Comparison of ENCODE assay signal across 8 mouse cellular contexts in genomic region chr12:110695676-110696171, GRCm38 (mm10). TPM values are rescaled to one million over a fixed set of nuclear protein-coding genes. Genes with fewer than 3 reads are reported as not detected.
DNase-seq lines count a peak whose midpoint lies in the region; ATAC-seq and TF ChIP-seq lines count a peak whose summit lies in the region.

No protein-coding gene starts in this region.

- intact Hi-C loops in heart, adult 2 months (cut with DNase I) = no loop called here

- peaks cover 48% of the 10 kb centered on the region for H3K79me2 ChIP-seq in C2C12 (ENCODE audit: control insufficient read depth, insufficient read depth)
- H3K79me2 ChIP-seq in heart, adult 2 months (replicated peaks; ENCODE audit: control insufficient read depth, insufficient read depth, low read length) = peaks cover 2% of the 10 kb centered on the region; the same call in 1 of the 2 replicates

- H3K4me1 ChIP-seq in heart, adult 2 months (ENCODE audit: control insufficient read depth, insufficient read depth, low read length) = peaks cover 2% of the 10 kb centered on the region
- H3K4me1 ChIP-seq in kidney, embryonic 14.5 days (ENCODE audit: control insufficient read depth, insufficient read depth, low read length) = peaks cover 9% of the 10 kb centered on the region; the same call in 1 of the 2 replicates
- peaks cover 11% of the 10 kb centered on the region; the same call in 1 of the 2 replicates for H3K4me1 ChIP-seq in limb, embryonic 14.5 days (ENCODE audit: control insufficient read depth, insufficient read depth, low read length)
- peaks cover 24% of the 10 kb centered on the region for H3K4me1 ChIP-seq in midbrain, embryonic 13.5 days (replicated peaks)
- peaks cover 5% of the 10 kb centered on the region for H3K4me1 ChIP-seq in testis, adult 2 months (ENCODE audit: control insufficient read depth, insufficient read depth, low read length)

- peak overlapping the region; percentile 92 for H3ac ChIP-seq in C2C12 (ENCODE audit: control insufficient read depth, insufficient read length, low read depth)

- H3K9me3 ChIP-seq in kidney, embryonic 14.5 days (ENCODE audit: control insufficient read depth, low read length) = no peaks in the 10 kb centered on the region
- no peaks in the 10 kb centered on the region for H3K9me3 ChIP-seq in limb, embryonic 14.5 days (ENCODE audit: control insufficient read depth, low read length)
- H3K9me3 ChIP-seq in midbrain, embryonic 13.5 days = no peaks in the 10 kb centered on the region

- no peak for TF ChIP-seq CTCF in C2C12 (IDR thresholded peaks at IDR 0.05; ENCODE audit: control insufficient read depth, insufficient read depth, insufficient read length)
- no peak for TF ChIP-seq CTCF in heart, adult 2 months (IDR thresholded peaks at IDR 0.05)
- no peak for TF ChIP-seq CTCF in testis, adult 2 months (IDR thresholded peaks at IDR 0.05; ENCODE audit: control insufficient read depth, insufficient read depth, insufficient replicate concordance, low read depth, low read length)

- no peaks in the 10 kb centered on the region for H3K27me3 ChIP-seq in C2C12 (ENCODE audit: control insufficient read depth, insufficient read depth, insufficient read length)
- no peaks in the 10 kb centered on the region for H3K27me3 ChIP-seq in heart, adult 2 months (ENCODE audit: control insufficient read depth, insufficient read depth, low read length)
- H3K27me3 ChIP-seq in kidney, embryonic 14.5 days (ENCODE audit: control insufficient read depth, insufficient read depth, low read length) = no peaks in the 10 kb centered on the region
- H3K27me3 ChIP-seq in limb, embryonic 14.5 days (ENCODE audit: control insufficient read depth, insufficient read depth, low read length) = no peaks in the 10 kb centered on the region
- H3K27me3 ChIP-seq in midbrain, embryonic 13.5 days = no peaks in the 10 kb centered on the region
- H3K27me3 ChIP-seq in testis, adult 2 months (ENCODE audit: control insufficient read depth, insufficient read depth, low read length) = no peaks in the 10 kb centered on the region

- H3K27ac ChIP-seq in heart, adult 2 months = peak overlapping the region; percentile 100
- H3K27ac ChIP-seq in kidney, embryonic 14.5 days (ENCODE audit: low read depth, low read length) = peak overlapping the region; percentile 84
- H3K27ac ChIP-seq in limb, embryonic 14.5 days (replicated peaks; ENCODE audit: low read depth, low read length) = peak overlapping the region; percentile 90
- H3K27ac ChIP-seq in midbrain, embryonic 13.5 days = peak overlapping the region; percentile 98
- H3K27ac ChIP-seq in testis, adult 2 months (ENCODE audit: control insufficient read depth, insufficient read depth, low read depth, low read length) = peak overlapping the region; percentile 99

- H3K4me2 ChIP-seq in kidney, embryonic 14.5 days (replicated peaks; ENCODE audit: low read depth, low read length) = peak overlapping the region; percentile 48
- peak overlapping the region; percentile 63 for H3K4me2 ChIP-seq in limb, embryonic 14.5 days (replicated peaks; ENCODE audit: low read depth, low read length, severe bottlenecking)
- H3K4me2 ChIP-seq in midbrain, embryonic 13.5 days (replicated peaks) = peak overlapping the region; percentile 75

- WGBS in heart, adult 2 months = under 1% methylated on average over 49 of the region's 55 CpGs
- under 1% methylated on average over 50 of the region's 55 CpGs for WGBS in kidney, embryonic 14.5 days
- WGBS in limb, embryonic 14.5 days = under 1% methylated on average over 44 of the region's 55 CpGs
- under 1% methylated on average over 44 of the region's 55 CpGs for WGBS in midbrain, embryonic 13.5 days

- ATAC-seq in kidney, embryonic 14.5 days (ENCODE audit: low FRiP score, low TSS enrichment) = peak; percentile 61
- peak; percentile 54 for ATAC-seq in limb, embryonic 14.5 days (ENCODE audit: low FRiP score, low read depth)
- peak; percentile 81 for ATAC-seq in midbrain, embryonic 13.5 days

- no peak for TF ChIP-seq EP300 in heart, adult 2 months (IDR thresholded peaks at IDR 0.05; ENCODE audit: insufficient read depth, low read depth, low read length)

- H3K36me3 ChIP-seq in C2C12 (ENCODE audit: control insufficient read depth, insufficient read depth) = peaks cover 42% of the 10 kb centered on the region
- peaks cover 16% of the 10 kb centered on the region for H3K36me3 ChIP-seq in heart, adult 2 months (ENCODE audit: control insufficient read depth, insufficient read depth, low read length)
- peaks cover 27% of the 10 kb centered on the region for H3K36me3 ChIP-seq in kidney, embryonic 14.5 days (ENCODE audit: control insufficient read depth, insufficient read depth, low read length)
- peaks cover 27% of the 10 kb centered on the region for H3K36me3 ChIP-seq in limb, embryonic 14.5 days (ENCODE audit: control insufficient read depth, insufficient read depth, low read length)
- H3K36me3 ChIP-seq in midbrain, embryonic 13.5 days = peaks cover 28% of the 10 kb centered on the region
- peaks cover 9% of the 10 kb centered on the region for H3K36me3 ChIP-seq in testis, adult 2 months (ENCODE audit: control insufficient read depth, insufficient read depth, low read length)

- TF ChIP-seq POLR2A in heart, adult 2 months (IDR thresholded peaks at IDR 0.05; ENCODE audit: insufficient read depth, low read depth, low read length) = no peak
- no peak for TF ChIP-seq POLR2A in limb, embryonic 14.5 days (IDR thresholded peaks at IDR 0.05; ENCODE audit: borderline replicate concordance, extremely low read depth, insufficient read depth, insufficient read length)
- no peak; the same call in 1 of the 2 replicates for TF ChIP-seq POLR2A in testis, adult 2 months (IDR thresholded peaks at IDR 0.05; ENCODE audit: control insufficient read depth, low read depth, low read length)

- H3K9ac ChIP-seq in heart, adult 2 months (ENCODE audit: low read depth, low read length) = peak overlapping the region; percentile 100
- H3K9ac ChIP-seq in kidney, embryonic 14.5 days (ENCODE audit: low read depth, low read length) = peak overlapping the region; percentile 99
- peak overlapping the region; percentile 96 for H3K9ac ChIP-seq in limb, embryonic 14.5 days (ENCODE audit: low read depth, low read length, severe bottlenecking)
- H3K9ac ChIP-seq in midbrain, embryonic 13.5 days (replicated peaks) = peak overlapping the region; percentile 99

- DNase-seq in adrenal gland, adult 18-20 months (ENCODE audit: low spot score in 2 of 2) = peak; percentile 51 to 54
- peak; percentile 79 for DNase-seq in embryo, embryonic 11 days
- no peak for DNase-seq in heart, adult 2 months
- peak; percentile 41 for DNase-seq in limb, embryonic 14.5 days (ENCODE audit: low spot score)

- H3K4me3 ChIP-seq in C2C12 (ENCODE audit: insufficient read depth, poor library complexity, severe bottlenecking) = peak overlapping the region; percentile 97
- H3K4me3 ChIP-seq in heart, adult 2 months = peak overlapping the region; percentile 97
- H3K4me3 ChIP-seq in kidney, embryonic 14.5 days (ENCODE audit: low read length) = peak overlapping the region; percentile 100
- H3K4me3 ChIP-seq in limb, embryonic 14.5 days (replicated peaks; ENCODE audit: low read length) = peak overlapping the region; percentile 100
- peak overlapping the region; percentile 98 for H3K4me3 ChIP-seq in midbrain, embryonic 13.5 days (replicated peaks)
- H3K4me3 ChIP-seq in testis, adult 2 months (ENCODE audit: control insufficient read depth, low read depth, low read length) = peak overlapping the region; percentile 96

- H3K79me3 ChIP-seq in C2C12 (ENCODE audit: low read depth) = peaks cover 25% of the 10 kb centered on the region

TF ChIP-seq in C2C12, 6 proteins besides CTCF, POLR2A, EP300 and RAD21:
- TF ChIP-seq USF1 (IDR thresholded peaks at IDR 0.05; ENCODE audit: low read depth) (no peak), FOSL1 (IDR thresholded peaks at IDR 0.05; ENCODE audit: insufficient read depth, low read length, poor library complexity, severe bottlenecking) (no peak), MAX (IDR thresholded peaks at IDR 0.05) (no peak), MYOD1 (IDR thresholded peaks at IDR 0.05; ENCODE audit: control insufficient read depth, insufficient read length, low read depth) (no peak), CEBPB (IDR thresholded peaks at IDR 0.05; ENCODE audit: low read depth) (no peak), MYOG (IDR thresholded peaks at IDR 0.05; ENCODE audit: control insufficient read depth, extremely low read depth, insufficient read length) (no peak)

RNA-seq across cellular contexts. Expression of gene Hsp90aa1, which starts 6.8 kb away (rescaled TPM):
- 253 TPM for polyA plus RNA-seq in C2C12 (2012; fragmentation: generic; extraction: Trizol)
- 1,000 to 10,000 TPM; 1,046 to 1,696 TPM for total RNA-seq in adrenal gland, adult 18-20 months (2021)
- total RNA-seq in heart, adult 2 months (2021) = 100 to 1,000 TPM; 186 to 228 TPM
- polyA plus RNA-seq in heart, adult 2 months (2012; rRNA removed) = 47.5 and 99.5 TPM in 2 replicates
- polyA plus RNA-seq in kidney, embryonic 14.5 days (2014; fragmentation: Nextera tagmentation; extraction: Ambion mirVana) = 1,092 and 1,386 TPM in 2 replicates
- 164 and 169 TPM in 2 replicates for polyA plus RNA-seq in limb, embryonic 14.5 days (2012; rRNA removed)
- polyA plus RNA-seq in limb, embryonic 14.5 days (2014; fragmentation: Nextera tagmentation; extraction: Ambion mirVana) = 633 and 664 TPM in 2 replicates
- 1,494 and 1,520 TPM in 2 replicates for polyA plus RNA-seq in midbrain, embryonic 13.5 days (2015; fragmentation: Nextera tagmentation; extraction: Ambion mirVana)
- polyA plus RNA-seq in testis, adult 2 months (2012; rRNA removed) = 592 and 736 TPM in 2 replicates

RNA-seq across cellular contexts. Expression of gene 1700001K19Rik, which starts 13.3 kb away (rescaled TPM):
- 0.04 TPM for polyA plus RNA-seq in C2C12 (2012; fragmentation: generic; extraction: Trizol)
- total RNA-seq in adrenal gland, adult 18-20 months (2021) = not detected
- total RNA-seq in heart, adult 2 months (2021) = not detected
- polyA plus RNA-seq in heart, adult 2 months (2012; rRNA removed) = 0.12 TPM in 1 of 2 replicates, not detected in the other
- not detected in 2 replicates for polyA plus RNA-seq in kidney, embryonic 14.5 days (2014; fragmentation: Nextera tagmentation; extraction: Ambion mirVana)
- polyA plus RNA-seq in limb, embryonic 14.5 days (2012; rRNA removed) = not detected in 2 replicates
- 0.19 and 0.50 TPM in 2 replicates for polyA plus RNA-seq in limb, embryonic 14.5 days (2014; fragmentation: Nextera tagmentation; extraction: Ambion mirVana)
- polyA plus RNA-seq in midbrain, embryonic 13.5 days (2015; fragmentation: Nextera tagmentation; extraction: Ambion mirVana) = 0.28 and 0.39 TPM in 2 replicates
- polyA plus RNA-seq in testis, adult 2 months (2012; rRNA removed) = 745 and 752 TPM in 2 replicates

RNA-seq across cellular contexts. Expression of gene Wdr20, which starts 42.0 kb away (rescaled TPM):
- 12.6 TPM for polyA plus RNA-seq in C2C12 (2012; fragmentation: generic; extraction: Trizol)
- total RNA-seq in adrenal gland, adult 18-20 months (2021) = 10 to 100 TPM; 42.9 to 49.5 TPM
- total RNA-seq in heart, adult 2 months (2021) = 10 to 100 TPM; 28.6 to 30.9 TPM
- 14.5 and 20.1 TPM in 2 replicates for polyA plus RNA-seq in heart, adult 2 months (2012; rRNA removed)
- 17.8 and 24.5 TPM in 2 replicates for polyA plus RNA-seq in kidney, embryonic 14.5 days (2014; fragmentation: Nextera tagmentation; extraction: Ambion mirVana)
- polyA plus RNA-seq in limb, embryonic 14.5 days (2012; rRNA removed) = 27.9 and 30.9 TPM in 2 replicates
- polyA plus RNA-seq in limb, embryonic 14.5 days (2014; fragmentation: Nextera tagmentation; extraction: Ambion mirVana) = 20.4 and 25.9 TPM in 2 replicates
- polyA plus RNA-seq in midbrain, embryonic 13.5 days (2015; fragmentation: Nextera tagmentation; extraction: Ambion mirVana) = 28.3 and 29.9 TPM in 2 replicates
- 15.0 and 17.0 TPM in 2 replicates for polyA plus RNA-seq in testis, adult 2 months (2012; rRNA removed)

Comparison
In these comparisons a context has a peak if more than half of its experiments do, and no peak if none do; other contexts are left out.
1. DNase-seq: peak in adrenal gland, adult 18-20 months (2 of 2), embryo, embryonic 11 days (single experiment) and limb, embryonic 14.5 days (single experiment); none in heart, adult 2 months (0 of 2).
2. RNA of gene 1700001K19Rik, which starts 13.3 kb away (polyA plus RNA-seq): 745 to 752 TPM in testis, adult 2 months; 0.28 to 0.39 TPM in midbrain, embryonic 13.5 days, 0.19 to 0.50 TPM in limb, embryonic 14.5 days, 0.12 TPM in heart, adult 2 months, 0.04 TPM in C2C12 (single experiment) and not detected in kidney, embryonic 14.5 days; every median in the first group is over 100 times any median in the second.
3. Peak in every context shown above with its lines, with median percentiles within 50 percentile points of each other: H3K4me3 ChIP-seq, H3K27ac ChIP-seq, H3K9ac ChIP-seq, ATAC-seq and H3K4me2 ChIP-seq.